Mouse (Mus musculus) c-Kit-positive CD71-positive TER-119-negative erythroid progenitor cells, embryonic 14.5 days (primary cell): Measurements from ENCODE around the gene Hist1h3g.
"Not testable (repeated sequence)": the region's sequence is repeated elsewhere in the genome, so short reads cannot be mapped to it uniquely, and the experiment has no call there.

ENCODE experiments used
- DNase-seq: peaks from one replicate; pipeline ENCODE4 v3.0.0-alpha.2; 2013; ENCODE audit warnings: low read depth

Hist1h3g gene

DNA sequence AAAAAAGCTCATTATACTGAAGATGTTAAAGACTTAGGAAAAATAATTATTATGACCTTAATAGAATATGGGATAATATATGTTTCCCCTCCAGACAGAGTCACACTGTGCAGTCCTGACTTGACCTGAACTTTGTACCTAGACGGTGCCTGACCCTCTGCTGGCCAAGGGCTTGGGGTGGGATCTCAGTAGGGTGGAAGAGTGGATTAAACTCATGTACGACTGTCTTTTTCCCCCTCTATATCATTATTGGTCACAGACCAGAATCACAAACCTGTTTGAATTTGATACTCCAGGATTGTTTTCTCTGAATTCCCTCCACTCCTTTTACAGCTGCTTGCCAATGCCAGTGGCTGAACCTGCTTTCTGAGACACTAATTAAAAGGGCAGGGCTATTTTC is 25.5 kb downstream of the Hist1h3g start:
- DNase-seq, result not testable (repeated sequence)

DNA sequence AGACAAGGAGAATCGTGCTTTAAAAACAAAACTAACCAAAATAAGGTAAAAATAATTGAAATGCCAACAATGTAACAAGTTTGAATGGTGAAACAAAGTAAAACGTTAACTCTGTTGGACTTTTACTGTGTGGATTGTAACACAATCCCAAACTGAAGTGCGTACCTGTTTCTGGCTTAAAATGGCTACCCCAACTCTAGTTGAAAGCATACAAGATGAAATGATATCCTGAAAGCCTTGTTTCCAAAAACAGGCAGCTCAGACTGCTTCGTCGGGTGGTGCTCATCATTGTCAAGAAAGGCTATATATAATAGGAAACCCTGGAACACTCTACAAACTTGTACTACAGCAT is 26.3 kb downstream of the Hist1h3g start:
- not testable (repeated sequence) for DNase-seq

DNA sequence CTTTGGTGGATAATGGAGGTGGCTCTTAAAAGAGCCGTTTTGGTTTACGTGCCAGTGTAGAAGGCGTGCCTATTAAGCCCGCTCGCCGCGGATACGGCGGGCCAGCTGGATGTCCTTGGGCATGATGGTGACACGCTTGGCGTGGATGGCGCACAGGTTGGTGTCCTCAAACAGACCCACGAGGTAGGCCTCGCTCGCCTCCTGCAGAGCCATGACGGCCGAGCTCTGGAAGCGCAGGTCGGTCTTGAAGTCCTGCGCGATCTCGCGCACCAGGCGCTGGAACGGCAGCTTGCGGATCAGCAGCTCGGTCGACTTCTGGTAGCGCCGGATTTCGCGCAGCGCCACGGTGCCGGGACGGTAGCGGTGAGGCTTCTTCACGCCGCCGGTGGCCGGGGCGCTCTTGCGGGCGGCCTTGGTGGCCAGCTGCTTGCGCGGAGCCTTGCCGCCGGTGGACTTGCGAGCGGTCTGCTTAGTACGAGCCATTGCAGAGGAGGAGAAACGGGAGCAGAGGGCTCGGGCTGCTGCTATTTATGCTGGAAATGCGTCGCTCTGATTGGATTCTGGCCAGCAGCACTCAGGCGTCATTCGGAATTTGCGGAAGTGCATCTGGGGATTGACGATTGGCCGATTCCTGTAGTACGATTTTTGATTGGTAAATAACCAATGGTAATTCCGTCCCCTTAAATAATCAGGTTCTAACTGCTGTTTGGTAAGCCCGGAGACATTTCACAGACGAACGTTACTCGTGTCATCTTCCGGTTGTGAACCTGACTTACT is 26.8 kb downstream of the Hist1h3g start, which contains the start of gene Hist1h3e:
Gene Hist1h3e (minus strand): TSS at position 487 of the 777 bp plus-strand sequence.
- peak; percentile 90 for DNase-seq

DNA sequence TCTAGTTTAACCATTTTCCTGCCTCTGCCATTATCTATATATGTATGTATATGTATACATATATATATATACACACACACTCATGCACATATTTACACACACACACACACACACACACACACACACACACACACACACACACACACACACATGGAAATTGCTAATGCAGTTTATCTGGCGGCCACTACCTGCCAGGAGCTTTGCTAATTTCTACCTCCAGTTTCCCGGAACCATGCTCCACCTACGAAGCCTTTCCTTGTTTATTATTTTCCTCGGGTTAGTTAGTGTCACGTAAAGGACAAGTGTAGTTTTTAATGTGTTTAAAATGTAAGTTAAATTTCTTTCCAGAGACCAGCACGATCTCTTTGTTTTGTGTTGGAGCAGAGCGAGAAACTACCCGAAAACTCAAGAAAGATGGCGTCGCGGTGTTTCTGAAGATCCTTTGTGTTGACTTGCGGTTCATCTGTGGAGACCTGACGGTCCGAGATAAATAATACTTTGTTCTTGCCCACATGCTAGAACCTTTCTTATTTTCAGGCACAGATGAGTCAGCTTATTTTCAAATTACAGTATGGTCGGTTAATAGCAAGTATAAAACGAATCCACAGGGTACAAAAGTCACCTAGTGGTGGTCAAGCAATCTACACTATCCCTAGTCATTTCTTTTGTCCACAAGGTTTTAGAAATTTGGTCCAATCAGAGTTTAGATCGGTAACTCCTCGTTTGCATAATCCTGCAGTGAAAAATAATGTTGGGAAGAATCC is 27.7 kb downstream of the Hist1h3g start:
- peak; percentile 68 for DNase-seq

DNA sequence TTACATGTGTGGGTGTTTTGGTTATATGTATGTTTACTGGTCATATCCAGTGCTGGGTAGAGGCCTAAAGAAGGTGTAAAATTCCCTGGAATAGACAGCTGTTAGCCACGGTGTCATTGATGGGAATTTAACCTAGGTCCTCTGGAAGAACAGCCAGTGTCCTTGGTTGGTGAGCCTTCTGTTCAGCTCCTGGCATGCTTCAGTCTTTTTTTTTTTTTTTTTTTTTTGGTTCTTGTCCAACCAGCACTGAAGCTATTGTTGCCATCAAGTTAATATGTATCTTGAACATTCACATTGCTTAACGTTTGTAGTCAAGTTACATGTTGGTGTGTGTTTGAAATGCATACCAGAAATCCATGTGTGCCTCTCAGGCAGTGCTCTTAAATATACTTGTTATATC is 29.3 kb downstream of the Hist1h3g start:
- DNase-seq, result no peak

DNA sequence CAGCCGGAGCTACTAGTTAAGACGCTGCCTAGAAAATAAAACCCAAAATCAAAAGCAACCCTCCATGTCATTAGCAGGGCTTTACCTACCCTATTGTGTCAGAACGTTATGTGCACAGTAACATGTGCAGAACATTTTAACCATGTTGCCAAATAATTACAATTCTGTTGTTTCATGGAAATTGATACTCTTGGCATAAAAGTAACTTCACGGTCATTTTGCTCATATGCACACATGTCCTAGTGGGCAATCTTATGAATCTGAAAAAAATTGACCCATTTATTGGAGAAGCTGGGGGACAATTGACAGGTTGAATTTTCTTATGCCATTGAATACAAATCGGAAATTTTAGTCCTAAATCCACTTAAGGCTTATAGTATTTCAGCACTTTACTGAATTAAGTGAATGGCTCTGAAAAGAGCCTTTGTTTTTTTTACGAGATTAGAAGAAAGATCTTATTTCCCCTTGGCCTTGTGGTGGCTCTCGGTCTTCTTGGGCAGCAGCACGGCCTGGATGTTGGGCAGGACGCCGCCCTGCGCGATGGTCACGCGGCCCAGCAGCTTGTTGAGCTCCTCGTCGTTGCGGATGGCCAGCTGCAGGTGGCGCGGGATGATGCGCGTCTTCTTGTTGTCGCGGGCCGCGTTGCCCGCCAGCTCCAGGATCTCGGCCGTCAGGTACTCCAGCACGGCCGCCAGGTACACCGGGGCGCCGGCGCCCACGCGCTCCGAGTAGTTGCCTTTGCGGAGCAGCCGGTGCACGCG is 35.2 kb downstream of the Hist1h3g start:
- peak; percentile 51 for DNase-seq

DNA sequence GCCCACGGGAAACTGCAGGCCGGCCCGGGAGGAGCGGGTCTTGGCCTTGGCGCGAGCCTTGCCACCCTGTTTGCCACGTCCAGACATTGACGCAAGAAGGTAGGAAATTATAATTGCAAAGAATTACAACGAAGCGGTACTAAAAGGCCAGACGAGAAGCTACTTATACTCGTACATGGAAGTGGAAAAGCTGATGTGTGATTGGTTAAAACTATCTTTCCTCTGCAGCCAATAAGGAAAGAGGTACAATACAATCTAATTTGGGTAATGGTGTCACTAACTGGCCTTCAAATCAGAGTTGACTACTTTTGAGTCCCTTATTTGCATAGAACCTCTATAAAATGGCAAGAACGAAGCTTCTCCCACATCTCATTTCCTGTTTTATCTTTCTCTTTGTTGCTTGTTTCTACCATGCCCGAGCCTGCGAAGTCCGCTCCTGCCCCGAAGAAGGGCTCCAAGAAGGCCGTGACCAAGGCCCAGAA is 35.8 kb downstream of the Hist1h3g start, which contains the start of the genes Hist1h2ae and Hist1h2bg:
Gene Hist1h2ae (minus strand): TSS at position 199 of the 482 bp plus-strand sequence.
Gene Hist1h2bg (plus strand): TSS at position 375 of the 482 bp plus-strand sequence.
- no peak for DNase-seq

DNA sequence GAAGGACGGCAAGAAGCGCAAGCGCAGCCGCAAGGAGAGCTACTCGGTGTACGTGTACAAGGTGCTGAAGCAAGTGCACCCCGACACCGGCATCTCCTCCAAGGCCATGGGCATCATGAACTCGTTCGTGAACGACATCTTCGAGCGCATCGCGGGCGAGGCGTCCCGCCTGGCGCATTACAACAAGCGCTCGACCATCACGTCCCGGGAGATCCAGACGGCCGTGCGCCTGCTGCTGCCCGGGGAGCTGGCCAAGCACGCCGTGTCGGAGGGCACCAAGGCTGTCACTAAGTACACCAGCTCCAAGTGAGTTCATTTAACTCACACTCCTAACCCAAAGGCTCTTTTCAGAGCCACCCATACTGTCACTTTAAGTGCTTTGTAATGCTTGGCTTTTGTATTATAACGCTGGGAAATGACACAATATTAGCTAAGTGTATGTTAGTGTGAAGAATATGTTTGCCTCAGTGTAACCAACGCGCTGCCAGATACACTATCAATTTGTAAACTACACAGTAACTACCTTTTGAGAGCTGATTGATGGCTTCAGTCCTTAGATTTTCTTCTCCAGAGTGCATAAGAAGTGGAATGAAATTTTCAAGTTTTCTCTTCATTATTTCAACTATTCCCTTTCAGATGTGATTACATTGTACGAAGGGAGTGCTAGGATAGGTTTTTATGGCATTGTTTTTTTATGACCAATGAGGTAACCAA is 36.4 kb downstream of the Hist1h3g start:
- DNase-seq, result not testable (repeated sequence)

DNA sequence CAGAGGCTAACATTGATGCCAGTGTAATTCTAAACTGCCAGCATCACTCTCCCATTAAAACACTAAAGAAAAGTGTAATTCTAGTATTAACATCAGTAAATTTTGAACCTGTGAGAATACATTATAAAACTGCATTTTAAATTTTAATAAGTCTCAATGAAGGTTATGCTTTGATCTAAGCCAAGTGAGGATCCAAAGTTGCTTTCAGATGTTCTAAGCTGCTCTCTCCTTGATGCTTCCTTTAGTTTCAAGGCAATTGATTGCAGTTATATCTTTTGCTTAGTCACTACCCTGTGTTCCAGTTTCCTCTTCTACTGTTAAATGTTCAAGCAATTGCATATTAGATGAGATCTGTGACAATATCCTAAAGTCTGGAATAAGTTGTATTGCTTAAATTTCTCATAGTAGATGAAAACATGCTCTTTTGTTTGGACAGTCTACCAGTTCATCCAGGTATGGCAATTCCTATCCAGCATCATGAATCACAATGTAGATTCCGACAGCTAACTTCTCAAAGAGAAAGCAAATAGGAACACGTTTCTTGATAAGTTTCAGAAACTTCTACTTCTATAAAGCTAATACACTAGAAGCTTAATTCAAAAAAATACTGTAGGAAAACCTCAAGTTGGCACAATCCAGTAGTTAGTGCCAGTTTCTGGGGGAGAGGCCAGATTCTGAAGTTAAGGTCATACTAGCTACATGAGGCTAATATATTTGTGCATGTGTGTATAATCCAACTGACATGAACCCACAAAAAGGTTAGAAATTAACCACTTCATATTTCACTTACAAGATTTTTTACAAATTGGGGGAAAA is 37.2 kb downstream of the Hist1h3g start:
- no peak for DNase-seq

DNA sequence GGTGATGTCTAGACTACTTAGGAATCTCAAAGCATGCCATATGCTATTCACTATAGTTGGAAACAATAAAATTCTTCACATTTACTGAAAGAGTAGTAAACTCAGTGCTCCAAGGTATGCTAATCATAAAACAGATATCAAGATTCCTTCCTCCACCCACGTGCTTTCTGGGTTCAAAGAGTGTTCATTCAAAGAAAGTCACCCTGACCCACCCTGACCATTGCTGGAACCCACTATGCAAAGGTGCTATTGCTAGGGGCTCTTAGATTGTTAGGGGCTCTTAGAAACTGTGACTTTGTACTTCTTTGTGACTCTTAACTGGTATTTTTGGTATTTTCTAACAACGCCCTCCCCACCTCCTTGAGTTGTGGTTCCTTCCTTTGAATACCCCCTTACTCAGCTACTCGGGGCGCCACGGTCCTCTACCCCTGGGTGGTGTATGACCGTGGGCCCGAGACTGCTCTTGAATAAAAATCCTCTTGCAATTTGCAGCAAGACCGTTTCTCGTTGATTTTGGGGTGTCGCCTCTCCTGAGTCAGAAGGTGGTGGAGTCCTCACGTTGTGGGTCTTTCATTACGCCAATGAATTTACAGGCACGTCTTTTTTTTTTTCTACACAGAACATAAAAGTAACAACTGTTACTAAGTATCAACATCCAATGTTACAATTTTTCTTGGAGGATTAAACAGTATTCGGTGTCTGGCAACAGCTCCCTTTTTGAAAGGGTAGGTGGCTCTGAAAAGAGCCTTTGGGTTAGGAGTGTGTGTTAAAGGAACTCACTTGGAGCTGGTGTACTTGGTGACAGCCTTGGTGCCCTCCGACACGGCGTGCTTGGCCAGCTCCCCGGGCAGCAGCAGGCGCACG is 38.0 kb downstream of the Hist1h3g start:
- DNase-seq, result not testable (repeated sequence)

DNA sequence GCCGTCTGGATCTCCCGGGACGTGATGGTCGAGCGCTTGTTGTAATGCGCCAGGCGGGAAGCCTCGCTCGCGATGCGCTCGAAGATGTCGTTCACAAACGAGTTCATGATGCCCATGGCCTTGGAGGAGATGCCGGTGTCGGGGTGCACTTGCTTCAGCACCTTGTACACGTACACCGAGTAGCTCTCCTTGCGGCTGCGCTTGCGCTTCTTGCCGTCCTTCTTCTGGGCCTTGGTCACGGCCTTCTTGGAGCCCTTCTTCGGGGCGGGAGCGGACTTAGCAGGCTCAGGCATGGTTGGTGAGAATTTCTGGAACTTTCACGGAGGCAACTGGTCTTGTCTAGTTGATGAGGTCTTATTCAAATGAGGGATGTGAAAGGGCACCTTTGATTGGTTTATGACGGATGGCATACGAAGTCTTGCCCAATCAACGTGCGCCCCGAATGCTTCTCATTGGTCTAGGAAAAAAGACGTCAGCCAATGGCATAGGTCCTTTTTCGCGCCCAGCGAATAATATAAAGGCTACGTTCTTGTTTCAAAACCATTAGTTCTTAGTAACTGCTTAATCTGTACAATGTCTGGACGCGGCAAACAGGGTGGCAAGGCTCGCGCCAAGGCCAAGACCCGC is 38.8 kb downstream of the Hist1h3g start, which contains the start of the genes Hist1h2bf and Hist1h2ad:
Gene Hist1h2bf (minus strand): TSS at position 299 of the 627 bp plus-strand sequence.
Gene Hist1h2ad (plus strand): TSS at position 484 of the 627 bp plus-strand sequence.
- peak; percentile 96 for DNase-seq

DNA sequence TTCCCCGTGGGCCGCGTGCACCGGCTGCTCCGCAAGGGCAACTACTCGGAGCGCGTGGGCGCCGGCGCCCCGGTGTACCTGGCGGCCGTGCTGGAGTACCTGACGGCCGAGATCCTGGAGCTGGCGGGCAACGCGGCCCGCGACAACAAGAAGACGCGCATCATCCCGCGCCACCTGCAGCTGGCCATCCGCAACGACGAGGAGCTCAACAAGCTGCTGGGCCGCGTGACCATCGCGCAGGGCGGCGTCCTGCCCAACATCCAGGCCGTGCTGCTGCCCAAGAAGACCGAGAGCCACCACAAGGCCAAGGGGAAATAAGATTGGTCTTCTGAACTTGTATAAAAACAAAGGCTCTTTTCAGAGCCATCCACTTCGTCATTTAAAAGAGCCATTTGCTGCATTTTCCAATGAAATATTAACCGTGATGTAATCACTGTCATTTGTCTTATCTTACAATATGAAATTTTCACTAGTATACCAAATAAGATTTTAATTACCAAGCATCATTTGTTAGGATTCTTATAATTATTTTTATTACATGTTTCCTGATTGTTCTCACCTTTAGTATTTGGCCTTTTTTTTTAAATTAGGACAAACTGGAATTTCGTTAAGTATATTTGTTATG is 39.4 kb downstream of the Hist1h3g start:
- DNase-seq, result not testable (repeated sequence)

DNA sequence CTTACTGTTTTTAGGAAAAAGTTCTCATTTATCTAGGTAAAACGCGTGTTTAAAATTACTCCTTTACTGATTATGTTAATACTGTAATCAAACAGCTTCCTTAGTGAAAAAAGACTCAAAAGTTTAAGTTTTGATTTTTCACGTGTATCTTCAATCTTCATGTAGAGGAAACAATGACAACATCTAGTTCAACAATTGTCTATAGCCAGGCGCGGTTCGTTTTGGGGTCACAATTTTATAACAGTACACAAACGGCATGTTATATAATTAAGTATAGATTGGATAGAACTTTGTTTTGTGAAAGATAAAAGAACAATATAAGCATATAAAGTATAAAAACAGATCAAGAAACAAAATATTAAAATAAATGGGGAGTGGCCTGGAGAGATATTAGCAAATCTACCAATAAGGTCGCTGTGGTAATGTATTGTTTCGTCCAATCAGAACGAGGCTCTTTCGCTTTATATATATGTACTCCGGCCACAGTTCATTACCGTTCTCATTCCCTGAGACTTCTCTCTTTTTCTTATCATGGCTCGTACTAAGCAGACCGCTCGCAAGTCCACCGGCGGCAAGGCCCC is 40.1 kb downstream of the Hist1h3g start, which contains the start of gene Hist1h3d:
Gene Hist1h3d (plus strand): TSS at position 493 of the 581 bp plus-strand sequence.
- no peak for DNase-seq

DNA sequence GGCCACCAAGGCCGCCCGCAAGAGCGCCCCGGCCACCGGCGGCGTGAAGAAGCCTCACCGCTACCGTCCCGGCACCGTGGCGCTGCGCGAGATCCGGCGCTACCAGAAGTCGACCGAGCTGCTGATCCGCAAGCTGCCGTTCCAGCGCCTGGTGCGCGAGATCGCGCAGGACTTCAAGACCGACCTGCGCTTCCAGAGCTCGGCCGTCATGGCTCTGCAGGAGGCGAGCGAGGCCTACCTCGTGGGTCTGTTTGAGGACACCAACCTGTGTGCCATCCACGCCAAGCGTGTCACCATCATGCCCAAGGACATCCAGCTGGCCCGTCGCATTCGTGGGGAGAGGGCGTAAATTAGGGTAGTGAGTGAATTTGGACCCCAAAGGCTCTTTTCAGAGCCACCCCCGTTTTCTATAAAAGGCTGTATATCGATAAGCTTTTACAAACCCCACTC is 40.7 kb downstream of the Hist1h3g start:
- DNase-seq, result not testable (repeated sequence)

DNA sequence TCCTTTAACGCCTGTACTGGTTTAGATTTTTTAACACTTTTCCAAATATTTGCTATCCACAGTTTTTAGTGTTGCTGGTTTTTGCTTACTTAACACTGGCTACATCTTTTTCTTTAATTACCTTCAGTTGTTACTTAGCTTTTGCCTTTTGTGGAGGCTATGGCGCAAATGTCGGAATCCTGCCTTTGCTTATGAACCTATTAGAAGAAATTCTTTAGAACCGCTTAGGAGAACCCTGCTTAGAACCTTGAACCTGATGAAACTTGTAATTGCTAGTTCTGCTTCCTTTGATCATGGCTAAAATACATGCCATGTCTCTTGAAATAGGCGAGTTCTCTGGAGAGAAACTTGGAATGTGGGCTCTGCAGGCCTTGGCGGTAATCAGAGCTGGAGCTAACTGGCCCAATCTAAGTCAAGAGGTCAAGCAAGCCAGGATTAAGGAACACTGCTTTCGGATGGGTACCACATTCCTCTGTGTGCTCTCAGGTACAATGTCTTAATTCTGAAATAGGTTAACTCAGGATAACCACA is 41.2 kb downstream of the Hist1h3g start:
- DNase-seq, result no peak

DNA sequence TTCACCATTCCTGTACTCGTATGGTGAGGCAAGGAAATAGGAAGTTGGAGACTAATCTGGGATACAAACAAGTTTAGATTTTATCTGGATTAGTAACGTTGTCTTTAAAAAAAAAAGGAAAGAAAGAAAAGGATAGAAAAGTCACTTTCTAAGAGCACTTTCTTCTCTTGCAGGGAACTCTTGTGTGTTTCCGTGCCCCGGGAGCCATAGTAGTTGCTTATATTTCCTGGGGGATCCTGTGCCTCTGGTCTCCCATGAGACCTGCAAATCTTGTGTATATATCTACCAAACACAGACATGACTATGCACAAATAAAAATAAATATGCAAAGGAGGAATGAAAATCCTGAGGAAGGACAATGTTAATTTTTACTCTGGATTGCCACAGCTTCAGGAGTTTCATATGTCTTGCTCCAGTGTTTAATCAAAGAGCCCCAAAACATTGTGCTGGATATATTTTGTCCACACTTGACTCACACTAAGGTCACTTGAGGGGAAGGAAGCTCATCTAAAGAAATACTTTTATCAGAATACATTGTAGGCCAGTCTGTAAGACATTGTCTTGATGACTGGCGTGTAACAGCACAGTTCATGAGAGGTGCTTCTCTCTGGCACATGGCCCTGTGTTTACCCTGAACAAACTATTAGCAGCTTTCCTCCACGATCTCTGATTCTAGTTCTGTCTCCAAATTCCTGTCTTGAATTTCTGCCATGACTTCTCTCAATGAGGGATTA is 41.9 kb downstream of the Hist1h3g start:
- no peak for DNase-seq

DNA sequence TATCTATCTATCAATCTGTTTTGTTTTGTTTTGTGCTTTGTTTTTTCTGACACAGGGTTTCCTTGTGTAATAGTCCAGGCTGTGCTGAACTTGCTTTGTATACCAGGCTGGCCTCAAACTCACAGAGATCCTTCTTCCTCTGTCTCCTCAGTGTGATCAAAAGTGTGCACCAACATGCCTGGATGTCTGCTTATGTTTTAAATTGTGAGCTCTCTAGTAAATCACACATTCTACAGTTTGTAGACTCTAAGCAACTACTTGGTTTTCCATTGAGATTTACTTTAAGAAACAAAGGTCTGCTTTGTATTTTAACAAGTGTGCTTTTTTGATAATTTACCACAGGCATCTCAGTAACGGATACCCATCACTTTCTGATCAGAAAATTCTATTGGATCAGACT is 42.6 kb downstream of the Hist1h3g start:
- DNase-seq, result no peak
